Mouse (Mus musculus) heart, embryonic 15.5 days (tissue): Measurements from ENCODE around the gene Myo19. TPM values are rescaled to one million over a fixed set of nuclear protein-coding genes. Genes with fewer than 3 reads are reported as not detected.

ENCODE experiments used
- microRNA-seq: library from miRNA; unstranded; fragments of <30 nt; microRNA quantifications from one replicate; pipeline ENCODE4, GENCODE M21; 2016
- polyA plus RNA-seq: library from polyadenylated mRNA; unstranded; fragments of >200 nt; fragmentation: Nextera tagmentation; extraction: Ambion mirVana; gene quantifications from 2 replicates; pipeline ENCODE4 v1.2.1, GENCODE M21; 2015

Gene Myo19
- polyA plus RNA-seq, 1 experiment from 2014 or later: 5.4 TPM

Small RNA genes within 50 kb of the gene (microRNA-seq; reads per million reads assigned to microRNA genes)
- gene Gm23564: not detected

Other genes with a start within 250 kb of the Myo19 start
- gene Mrm1, start 60.6 kb upstream of the Myo19 start, polyA plus RNA-seq: 19.7 and 22.5 TPM in 2 replicates
- 59.0 and 62.3 TPM in 2 replicates for gene Dhrs11, start 51.2 kb upstream of the Myo19 start, polyA plus RNA-seq
- 47.2 and 53.1 TPM in 2 replicates for gene Ggnbp2, start 9.3 kb upstream of the Myo19 start, polyA plus RNA-seq
- gene Pigw, start 137 bp downstream of the Myo19 start, polyA plus RNA-seq: 2.4 and 2.5 TPM in 2 replicates
- 31.4 and 36.2 TPM in 2 replicates for gene Znhit3, start 36.2 kb downstream of the Myo19 start, polyA plus RNA-seq
- gene Car4, start 77.6 kb downstream of the Myo19 start, polyA plus RNA-seq: 0.60 and 0.90 TPM in 2 replicates